Mouse (Mus musculus): ENCODE data around the gene Tle3. TPM values are rescaled to one million over a fixed set of nuclear protein-coding genes. Genes with fewer than 3 reads are reported as not detected.

The Tle3 gene
- total RNA-seq, 1 experiment, result 57.0 TPM

DNA sequence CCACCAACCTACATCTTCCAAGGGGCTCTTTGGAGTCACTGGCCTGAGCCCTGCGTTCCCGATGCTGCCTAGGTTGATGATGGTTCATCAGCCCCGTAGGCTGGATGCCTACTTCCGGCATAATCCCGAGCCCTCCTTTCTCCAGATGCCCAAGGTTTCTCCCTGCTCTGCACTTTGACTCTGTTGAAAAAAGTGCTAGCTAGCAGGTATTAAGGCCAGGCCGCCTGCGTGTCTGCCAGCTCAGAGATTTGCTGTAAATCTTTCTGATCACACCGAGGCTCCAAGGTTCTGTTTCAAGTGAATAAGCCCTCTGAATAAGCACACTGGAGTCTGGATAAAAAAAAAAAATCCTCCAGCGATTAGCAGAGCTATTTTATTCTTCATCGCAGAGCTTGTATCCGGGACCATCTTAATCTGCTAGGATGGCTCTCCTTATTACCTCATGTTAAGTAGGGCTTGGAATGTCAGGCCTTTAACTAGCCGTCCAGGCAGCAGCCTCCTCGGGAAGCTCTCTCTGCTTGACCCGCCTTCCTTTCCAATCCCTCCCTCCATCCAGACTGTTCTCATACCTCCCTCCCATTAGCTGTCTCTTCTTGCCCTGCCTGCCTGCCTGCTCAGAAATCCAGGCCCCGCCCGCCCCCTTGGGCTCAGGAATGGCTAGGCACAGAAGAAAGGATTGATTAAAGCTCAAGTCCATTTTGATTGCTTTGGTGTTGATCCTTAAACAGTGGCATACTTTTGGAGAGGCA is 31.9 kb downstream of the Tle3 start:
- TF ChIP-seq ZNF384 (IDR thresholded peaks at IDR 0.05; ENCODE audit: low read depth, low read length) (no peak), CHD2 (IDR thresholded peaks at IDR 0.05; ENCODE audit: low read depth, low read length) (no peak), MAFK (IDR thresholded peaks at IDR 0.05; ENCODE audit: insufficient read depth, low read depth, low read length) (no peak), ZC3H11A (IDR thresholded peaks at IDR 0.05; ENCODE audit: borderline replicate concordance, low read depth, low read length) (no peak), HCFC1 (IDR thresholded peaks at IDR 0.05; ENCODE audit: borderline replicate concordance, insufficient read depth, low read length) (no peak)
- in situ Hi-C loops (cut with MboI; ENCODE audit: low sequenced_read_pairs in 2 of 2, unreplicated experiment in 2 of 2), result no loop called here
- H3K27ac ChIP-seq (ENCODE audit: insufficient read depth, low read depth, low read length, poor library complexity, severe bottlenecking), result no peak overlapping the region
- no peak overlapping the region for H3K9ac ChIP-seq (ENCODE audit: insufficient read depth, low read depth, low read length, poor library complexity, severe bottlenecking)
- peaks cover 6 to 14% of the 10 kb centered on the region in 2 experiments for H3K4me1 ChIP-seq (ENCODE audit: control insufficient read depth in 2 of 2, insufficient read depth in 2 of 2, low read length in 2 of 2, poor library complexity in 1 of 2)
- peak; percentile 59 for DNase-seq (ENCODE audit: low read depth, low spot score)
- no peak overlapping the region for H3K4me3 ChIP-seq (ENCODE audit: insufficient read depth in 1 of 2, low read depth in 1 of 2, low read length in 2 of 2, poor library complexity in 1 of 2, severe bottlenecking in 1 of 2)
- no peaks in the 10 kb centered on the region for H3K9me3 ChIP-seq (ENCODE audit: control insufficient read depth, insufficient read depth, low read depth, low read length)
- peaks cover 53% of the 10 kb centered on the region for H3K36me3 ChIP-seq (ENCODE audit: control insufficient read depth, insufficient read depth, low read length, poor library complexity, severe bottlenecking)

DNA sequence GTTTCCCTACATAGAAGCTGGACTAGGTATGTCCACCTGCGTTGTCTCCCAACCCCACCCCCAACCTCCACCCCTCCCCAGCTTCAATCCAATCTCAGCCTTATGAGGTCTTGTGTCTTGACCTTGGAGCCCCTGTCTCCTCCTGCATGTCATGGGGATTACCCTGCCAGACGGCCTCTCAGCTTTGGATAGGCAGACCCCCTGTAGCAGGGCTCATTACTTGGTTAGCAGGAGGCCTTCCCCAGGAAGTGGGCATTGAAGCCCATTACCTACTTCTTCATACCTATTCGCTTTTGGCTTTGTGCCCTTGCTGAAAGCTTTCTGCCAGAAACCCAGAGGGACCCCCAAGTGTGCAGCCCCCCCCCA is 32.4 kb downstream of the Tle3 start:
- DNase-seq (ENCODE audit: low read depth, low spot score), result no peak
- TF ChIP-seq ZC3H11A (IDR thresholded peaks at IDR 0.05; ENCODE audit: borderline replicate concordance, low read depth, low read length) (no peak), MAFK (IDR thresholded peaks at IDR 0.05; ENCODE audit: insufficient read depth, low read depth, low read length) (no peak), CHD2 (IDR thresholded peaks at IDR 0.05; ENCODE audit: low read depth, low read length) (no peak), ZNF384 (IDR thresholded peaks at IDR 0.05; ENCODE audit: low read depth, low read length) (no peak), HCFC1 (IDR thresholded peaks at IDR 0.05; ENCODE audit: borderline replicate concordance, insufficient read depth, low read length) (no peak)
- in situ Hi-C loops (cut with MboI; ENCODE audit: low sequenced_read_pairs in 2 of 2, unreplicated experiment in 2 of 2), result no loop called here
- peaks cover 58% of the 10 kb centered on the region for H3K36me3 ChIP-seq (ENCODE audit: control insufficient read depth, insufficient read depth, low read length, poor library complexity, severe bottlenecking)
- H3K27ac ChIP-seq (ENCODE audit: insufficient read depth, low read depth, low read length, poor library complexity, severe bottlenecking), result no peak overlapping the region
- peaks cover 6 to 14% of the 10 kb centered on the region in 2 experiments for H3K4me1 ChIP-seq (ENCODE audit: control insufficient read depth in 2 of 2, insufficient read depth in 2 of 2, low read length in 2 of 2, poor library complexity in 1 of 2)
- no peak overlapping the region for H3K9ac ChIP-seq (ENCODE audit: insufficient read depth, low read depth, low read length, poor library complexity, severe bottlenecking)
- no peak overlapping the region for H3K4me3 ChIP-seq (ENCODE audit: insufficient read depth in 1 of 2, low read depth in 1 of 2, low read length in 2 of 2, poor library complexity in 1 of 2, severe bottlenecking in 1 of 2)
- no peaks in the 10 kb centered on the region for H3K9me3 ChIP-seq (ENCODE audit: control insufficient read depth, insufficient read depth, low read depth, low read length)

DNA sequence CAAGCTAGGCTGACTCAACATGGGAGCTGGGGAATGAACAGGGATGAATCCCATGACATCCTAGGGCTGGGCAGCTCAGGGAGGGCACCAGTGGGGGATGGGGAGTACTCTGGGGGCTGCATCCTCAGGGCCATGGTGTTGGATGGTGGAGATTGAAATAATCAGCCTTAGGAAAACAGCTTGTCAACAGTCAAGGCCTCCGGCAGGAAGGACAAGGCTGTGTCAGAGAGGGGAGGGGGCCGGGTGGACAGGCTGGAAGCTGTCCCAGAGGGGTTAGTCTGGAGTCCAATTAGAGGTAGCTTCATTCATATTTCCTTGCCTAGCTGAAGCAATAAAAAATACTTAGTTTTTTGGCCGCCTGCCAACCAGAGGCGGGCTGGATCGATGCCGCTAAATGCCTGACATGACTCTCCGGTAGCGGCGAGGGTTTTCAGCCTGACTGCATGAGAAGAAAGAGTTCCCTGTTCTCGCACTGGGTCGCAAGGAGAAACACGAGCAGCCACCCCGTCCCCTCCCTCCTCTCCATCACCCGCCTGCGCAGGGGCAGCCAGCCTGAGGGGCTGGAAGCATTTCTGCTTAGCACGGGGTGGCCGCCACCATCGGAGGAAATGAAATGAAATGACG is 32.9 kb downstream of the Tle3 start:
- in situ Hi-C loops (cut with MboI; ENCODE audit: low sequenced_read_pairs in 2 of 2, unreplicated experiment in 2 of 2), result no loop called here
- peaks cover 6 to 14% of the 10 kb centered on the region in 2 experiments for H3K4me1 ChIP-seq (ENCODE audit: control insufficient read depth in 2 of 2, insufficient read depth in 2 of 2, low read length in 2 of 2, poor library complexity in 1 of 2)
- H3K27ac ChIP-seq (ENCODE audit: insufficient read depth, low read depth, low read length, poor library complexity, severe bottlenecking), result no peak overlapping the region
- peak overlapping the region; percentile 15 to 44; a peak in 3 of 4 replicates for H3K4me3 ChIP-seq (ENCODE audit: insufficient read depth in 1 of 2, low read depth in 1 of 2, low read length in 2 of 2, poor library complexity in 1 of 2, severe bottlenecking in 1 of 2)
- H3K36me3 ChIP-seq (ENCODE audit: control insufficient read depth, insufficient read depth, low read length, poor library complexity, severe bottlenecking), result peaks cover 60% of the 10 kb centered on the region
- H3K9me3 ChIP-seq (ENCODE audit: control insufficient read depth, insufficient read depth, low read depth, low read length), result no peaks in the 10 kb centered on the region
- no peak overlapping the region for H3K9ac ChIP-seq (ENCODE audit: insufficient read depth, low read depth, low read length, poor library complexity, severe bottlenecking)
- TF ChIP-seq HCFC1 (IDR thresholded peaks at IDR 0.05; ENCODE audit: borderline replicate concordance, insufficient read depth, low read length) (no peak), ZC3H11A (IDR thresholded peaks at IDR 0.05; ENCODE audit: borderline replicate concordance, low read depth, low read length) (no peak), CHD2 (IDR thresholded peaks at IDR 0.05; ENCODE audit: low read depth, low read length) (no peak), ZNF384 (IDR thresholded peaks at IDR 0.05; ENCODE audit: low read depth, low read length) (no peak), MAFK (IDR thresholded peaks at IDR 0.05; ENCODE audit: insufficient read depth, low read depth, low read length) (no peak)
- DNase-seq (ENCODE audit: low read depth, low spot score), result no peak

DNA sequence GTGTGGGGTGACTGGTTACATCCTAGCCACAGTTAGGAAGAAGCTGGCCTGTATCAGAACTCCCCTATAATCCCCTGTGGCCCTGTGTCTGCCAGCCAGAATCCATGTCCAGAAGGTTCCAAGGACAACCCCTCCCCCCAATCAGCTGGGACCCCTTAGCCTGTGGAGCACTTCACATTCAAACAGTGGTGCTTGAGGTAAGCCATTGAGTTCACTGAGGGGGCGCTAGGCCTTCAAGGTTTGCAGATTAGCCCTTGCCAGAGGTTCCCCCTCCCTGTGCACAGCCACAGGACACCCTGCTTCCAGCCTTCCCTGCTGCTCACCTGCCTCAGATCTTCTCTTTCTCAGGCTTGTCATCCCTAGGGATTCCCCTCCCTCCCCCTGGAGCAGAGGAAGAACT is 34.2 kb downstream of the Tle3 start:
- H3K27ac ChIP-seq (ENCODE audit: insufficient read depth, low read depth, low read length, poor library complexity, severe bottlenecking), result no peak overlapping the region

More for the DNA sequence above, 34.2 kb downstream of the Tle3 start:
- no peak for DNase-seq (ENCODE audit: low read depth, low spot score)
- TF ChIP-seq ZNF384 (IDR thresholded peaks at IDR 0.05; ENCODE audit: low read depth, low read length) (no peak), ZC3H11A (IDR thresholded peaks at IDR 0.05; ENCODE audit: borderline replicate concordance, low read depth, low read length) (no peak), MAFK (IDR thresholded peaks at IDR 0.05; ENCODE audit: insufficient read depth, low read depth, low read length) (no peak), CHD2 (IDR thresholded peaks at IDR 0.05; ENCODE audit: low read depth, low read length) (no peak), HCFC1 (IDR thresholded peaks at IDR 0.05; ENCODE audit: borderline replicate concordance, insufficient read depth, low read length) (no peak)
- Histone ChIP-seq H3K9ac (ENCODE audit: insufficient read depth, low read depth, low read length, poor library complexity, severe bottlenecking) (no peak overlapping the region), H3K36me3 (ENCODE audit: control insufficient read depth, insufficient read depth, low read length, poor library complexity, severe bottlenecking) (peaks cover 65% of the 10 kb centered on the region), H3K9me3 (ENCODE audit: control insufficient read depth, insufficient read depth, low read depth, low read length) (no peaks in the 10 kb centered on the region), H3K4me1 (ENCODE audit: control insufficient read depth in 2 of 2, insufficient read depth in 2 of 2, low read length in 2 of 2, poor library complexity in 1 of 2) (peaks cover 6 to 14% of the 10 kb centered on the region in 2 experiments), H3K4me3 (ENCODE audit: insufficient read depth in 1 of 2, low read depth in 1 of 2, low read length in 2 of 2, poor library complexity in 1 of 2, severe bottlenecking in 1 of 2) (no peak overlapping the region)
- in situ Hi-C loops (cut with MboI; ENCODE audit: low sequenced_read_pairs in 2 of 2, unreplicated experiment in 2 of 2), result no loop called here

All from ES-E14 (cell line).